Mouse (Mus musculus) ES-E14 (cell line): Measurements from ENCODE around the gene Cd19.

Experiments used
- CHD2 ChIP-seq: IDR thresholded peaks from 2 replicates; pipeline ENCODE4 v1.6.1; 2014; ENCODE audit warnings: mild to moderate bottlenecking, low read depth, low read length, inconsistent platforms
- HCFC1 ChIP-seq: IDR thresholded peaks from 2 replicates; pipeline ENCODE4 v1.6.1; 2012; ENCODE audit warnings: low read length, inconsistent platforms, borderline replicate concordance; ENCODE audit not compliant: insufficient read depth
- MAFK ChIP-seq: IDR thresholded peaks from 2 replicates; pipeline ENCODE4 v1.6.1; 2014; ENCODE audit warnings: mild to moderate bottlenecking, low read depth, low read length, inconsistent platforms; ENCODE audit not compliant: insufficient read depth
- ZC3H11A ChIP-seq: IDR thresholded peaks from 2 replicates; pipeline ENCODE4 v1.6.1; 2012; ENCODE audit warnings: low read depth, mild to moderate bottlenecking, inconsistent platforms, low read length, borderline replicate concordance
- ZNF384 ChIP-seq: IDR thresholded peaks from 2 replicates; pipeline ENCODE4 v1.6.1; 2012; ENCODE audit warnings: low read depth, low read length, inconsistent platforms

DNA sequence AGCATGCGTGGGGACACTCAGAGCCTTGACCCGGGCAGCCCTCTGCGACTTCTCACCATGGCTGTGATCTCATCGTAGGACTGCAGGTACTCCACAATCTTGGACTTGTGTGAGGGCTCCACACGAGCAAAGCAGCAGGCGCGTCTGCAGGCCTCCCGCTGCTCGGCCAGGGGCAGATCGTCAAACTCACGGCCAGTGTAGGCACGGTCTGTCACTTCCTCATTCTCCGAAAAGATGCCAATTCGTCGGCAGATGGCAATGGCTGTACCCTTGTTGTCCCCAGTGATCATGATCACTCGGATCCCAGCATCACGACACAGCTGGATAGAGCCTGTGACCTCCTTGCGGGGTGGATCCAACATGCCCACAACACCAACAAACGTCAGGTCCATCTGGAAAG is 33.8 kb upstream of the Cd19 start:
- TF ChIP-seq CHD2 (no peak), ZNF384 (no peak), HCFC1 (no peak), MAFK (no peak), ZC3H11A (no peak)
